Mouse (Mus musculus) kidney, postnatal 0 days (tissue): ENCODE results near the gene Gm2115. TPM values are rescaled to one million over a fixed set of nuclear protein-coding genes. Genes with fewer than 3 reads are reported as not detected.
A peak's percentile ranks its signal among the peaks of the same experiment; 100 is the strongest.

Experiments
- ATAC-seq: fragments of 200-750 bp; cut with Nextera tagmentation; replicated peaks from 2 replicates; pipeline ENCODE4 v1.8.0; 2017; ENCODE audit warnings: low read depth, moderate number of reproducible peaks, moderate TSS enrichment, moderate library complexity; ENCODE audit not compliant: low FRiP score
- DNase-seq: peaks from one replicate; pipeline ENCODE4 v3.0.0-alpha.2; 2016; ENCODE audit warnings: low spot score
- H3K27ac ChIP-seq: fragments of 300-500 bp; sonication (generic); 2 replicates; pipeline ENCODE4 v1.5.1; 2014; ENCODE audit warnings: mild to moderate bottlenecking
- H3K27me3 ChIP-seq: fragments of 300-500 bp; sonication (generic); 2 replicates; pipeline ENCODE4 v1.6.1; 2014; ENCODE audit warnings: low read length, mixed read lengths; ENCODE audit not compliant: insufficient read depth
- H3K36me3 ChIP-seq: fragments of 300-500 bp; sonication (generic); 2 replicates; pipeline ENCODE4 v1.6.1; 2014; ENCODE audit warnings: low read length, mixed read lengths; ENCODE audit not compliant: insufficient read depth
- H3K4me1 ChIP-seq: fragments of 300-500 bp; sonication (generic); replicated peaks from 2 replicates; pipeline ENCODE4 v1.6.1; 2014; ENCODE audit warnings: antibody characterized with exemption, low read length, mixed read lengths; ENCODE audit not compliant: insufficient read depth
- H3K4me2 ChIP-seq: fragments of 300-500 bp; sonication (generic); 2 replicates; pipeline ENCODE4 v1.6.1; 2014; ENCODE audit warnings: mild to moderate bottlenecking, low read length, moderate library complexity, mixed read lengths
- H3K4me3 ChIP-seq: fragments of 300-500 bp; sonication (generic); replicated peaks from 2 replicates; pipeline ENCODE4 v1.5.1; 2014; ENCODE audit warnings: low read depth, low read length
- H3K9ac ChIP-seq: fragments of 300-500 bp; sonication (generic); 2 replicates; pipeline ENCODE4 v1.6.1; 2014; ENCODE audit warnings: low read depth, low read length
- H3K9me3 ChIP-seq: fragments of 300-500 bp; sonication (generic); replicated peaks from 2 replicates; pipeline ENCODE4 v1.6.1; 2016; ENCODE audit warnings: low read length, inconsistent platforms, mixed read lengths
- CTCF ChIP-seq: IDR thresholded peaks from 2 replicates; pipeline ENCODE4 v1.5.1; 2016; ENCODE audit warnings: antibody characterized with exemption, low read depth, mild to moderate bottlenecking, moderate library complexity
- WGBS: fragments of 180-500 bp; shearing (Covaris S2); extraction: QIAGEN DNeasy Blood & Tissue Kit; methylation state at CpG from one replicate; pipeline ENCODE4 v1.1.7; 2014; 5-methylcytosine and 5-hydroxymethylcytosine counted together
- polyA plus RNA-seq: library from polyadenylated mRNA; unstranded; fragments of >200 nt; fragmentation: Nextera tagmentation; extraction: Ambion mirVana; gene quantifications from 2 replicates; pipeline ENCODE4 v1.2.1, GENCODE M21; 2015

Gm2115 gene
- 0.62 and 0.91 TPM in 2 replicates for polyA plus RNA-seq

DNA sequence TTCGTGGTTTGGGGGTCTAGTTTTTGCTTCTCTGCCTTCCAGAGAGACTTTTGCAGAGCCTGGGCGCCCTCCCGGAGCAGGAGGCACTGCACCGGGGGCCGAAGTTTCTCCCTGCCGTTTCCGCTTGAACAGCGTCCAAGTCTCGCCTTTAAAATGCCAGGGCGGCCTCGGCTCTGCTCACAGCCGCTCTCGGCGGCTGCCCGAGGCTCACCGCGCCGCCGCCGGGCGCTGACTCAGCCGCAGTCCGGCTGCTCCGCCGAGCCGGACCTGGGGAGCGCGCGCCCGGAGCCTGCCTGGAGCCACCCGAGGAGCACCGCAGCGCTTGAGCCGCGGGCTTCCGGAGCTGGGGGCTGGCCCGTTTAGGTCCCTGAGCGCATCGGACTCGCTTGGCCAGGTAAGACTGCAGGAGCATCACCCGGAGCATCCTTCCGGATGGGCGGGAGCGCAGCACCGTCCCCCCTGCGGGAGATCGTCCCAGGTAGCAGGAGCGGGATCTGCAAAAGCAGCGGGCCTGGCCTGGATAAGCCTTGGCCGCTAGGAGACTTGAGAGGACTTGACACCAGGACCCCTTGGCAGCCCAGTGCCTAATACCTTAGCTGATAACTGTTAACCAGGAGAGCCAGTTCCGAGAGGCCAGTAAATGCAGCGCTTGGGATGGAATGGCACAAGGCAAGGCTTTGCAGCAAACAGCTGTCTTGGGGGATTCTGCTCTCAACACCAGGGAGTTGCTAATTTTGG lies at the start of gene Gm2115:
Gm2115 (plus strand) TSS at position 159 of the 738 bp plus-strand sequence.
- peak; percentile 71; the same call in 1 of the 2 replicates for ATAC-seq
- Histone ChIP-seq H3K27ac (no peak within 1 kb of the TSS), H3K9ac (no peak within 1 kb of the TSS), H3K4me2 (peak within 1 kb of the TSS; percentile 69), H3K36me3 (no peaks in the 10 kb centered on the region), H3K27me3 (peaks cover 6% of the 10 kb centered on the region; the same call in 1 of the 2 replicates), H3K4me3 (peak within 1 kb of the TSS; percentile 32), H3K9me3 (no peaks in the 10 kb centered on the region), H3K4me1 (no peaks in the 10 kb centered on the region)
- WGBS, result 2% methylated on average over 52 of the region's 52 CpGs
- TF ChIP-seq CTCF, result no peak
- peak; percentile 50 for DNase-seq

DNA sequence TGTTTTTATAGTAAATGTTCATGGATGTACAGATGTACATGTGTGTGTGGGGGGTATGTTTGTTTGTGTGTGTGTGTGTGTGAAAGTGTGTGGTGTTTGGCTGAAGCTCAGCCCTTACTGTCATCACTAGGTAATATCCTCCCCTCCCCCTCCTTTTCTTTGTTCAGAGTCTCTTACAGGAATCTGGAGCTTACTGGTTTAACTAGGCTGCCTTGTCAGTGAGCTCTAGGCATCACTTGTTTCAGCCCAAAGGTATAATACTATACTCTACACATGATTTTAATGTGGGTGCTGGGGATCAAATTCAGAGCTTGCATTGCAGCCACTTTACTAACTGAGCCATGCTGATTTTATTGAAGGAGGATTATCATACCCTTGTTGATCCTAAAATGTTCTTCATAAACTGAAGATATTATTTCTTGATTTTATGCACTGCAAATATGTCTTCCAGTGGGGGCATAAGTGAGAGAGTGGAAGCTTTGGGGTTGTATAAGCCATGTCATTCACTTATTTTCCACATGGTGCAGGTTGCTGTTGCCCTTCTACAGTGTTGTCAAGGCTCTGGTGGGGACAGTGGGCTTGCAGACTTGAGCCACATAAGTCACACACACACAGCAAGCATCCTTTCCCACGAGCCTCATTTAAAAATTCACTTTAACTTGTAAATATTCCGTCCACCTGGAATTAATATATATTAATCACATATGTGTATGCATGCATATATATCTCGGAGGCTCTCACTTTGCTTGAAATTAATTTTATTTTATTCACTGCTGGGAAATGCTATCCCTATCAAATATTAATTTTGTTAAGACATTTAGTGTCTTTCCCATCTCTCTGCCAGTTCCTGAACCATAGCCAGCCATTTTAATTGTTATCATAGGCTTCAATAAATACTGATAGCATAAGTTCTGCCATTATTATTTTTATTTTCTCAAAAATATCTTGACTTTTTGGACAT lies 45.0 kb upstream of the Gm2115 start:
- Histone ChIP-seq H3K4me1 (no peaks in the 10 kb centered on the region), H3K27ac (no peak overlapping the region), H3K9ac (no peak overlapping the region), H3K4me3 (no peak overlapping the region), H3K9me3 (no peaks in the 10 kb centered on the region), H3K36me3 (no peaks in the 10 kb centered on the region), H3K4me2 (no peak overlapping the region), H3K27me3 (no peaks in the 10 kb centered on the region)
- 79% methylated on average over 3 of the region's 3 CpGs for WGBS
- no peak for TF ChIP-seq CTCF
- no peak for ATAC-seq
- DNase-seq, result no peak

GRCm38 (mm10) chr7:84486485-84486884 lies 42.3 kb upstream of the Gm2115 start:
- Histone ChIP-seq H3K9me3 (no peaks in the 10 kb centered on the region), H3K4me1 (no peaks in the 10 kb centered on the region), H3K27me3 (no peaks in the 10 kb centered on the region), H3K36me3 (no peaks in the 10 kb centered on the region), H3K4me2 (no peak overlapping the region), H3K4me3 (no peak overlapping the region), H3K9ac (no peak overlapping the region), H3K27ac (no peak overlapping the region)
- 35% methylated on average over 2 of the region's 2 CpGs for WGBS
- TF ChIP-seq CTCF, result no peak
- no peak for ATAC-seq
- DNase-seq, result peak; percentile 37

GRCm38 (mm10) chr7:84503163-84503562 lies 25.6 kb upstream of the Gm2115 start:
- ATAC-seq (no peak), DNase-seq (no peak)
- Histone ChIP-seq H3K9ac (no peak overlapping the region), H3K4me3 (no peak overlapping the region), H3K9me3 (no peaks in the 10 kb centered on the region), H3K36me3 (no peaks in the 10 kb centered on the region), H3K4me2 (no peak overlapping the region), H3K27me3 (no peaks in the 10 kb centered on the region), H3K27ac (no peak overlapping the region), H3K4me1 (no peaks in the 10 kb centered on the region)
- WGBS, result 97% methylated on average over 1 of the region's 1 CpGs
- TF ChIP-seq CTCF, result no peak

DNA sequence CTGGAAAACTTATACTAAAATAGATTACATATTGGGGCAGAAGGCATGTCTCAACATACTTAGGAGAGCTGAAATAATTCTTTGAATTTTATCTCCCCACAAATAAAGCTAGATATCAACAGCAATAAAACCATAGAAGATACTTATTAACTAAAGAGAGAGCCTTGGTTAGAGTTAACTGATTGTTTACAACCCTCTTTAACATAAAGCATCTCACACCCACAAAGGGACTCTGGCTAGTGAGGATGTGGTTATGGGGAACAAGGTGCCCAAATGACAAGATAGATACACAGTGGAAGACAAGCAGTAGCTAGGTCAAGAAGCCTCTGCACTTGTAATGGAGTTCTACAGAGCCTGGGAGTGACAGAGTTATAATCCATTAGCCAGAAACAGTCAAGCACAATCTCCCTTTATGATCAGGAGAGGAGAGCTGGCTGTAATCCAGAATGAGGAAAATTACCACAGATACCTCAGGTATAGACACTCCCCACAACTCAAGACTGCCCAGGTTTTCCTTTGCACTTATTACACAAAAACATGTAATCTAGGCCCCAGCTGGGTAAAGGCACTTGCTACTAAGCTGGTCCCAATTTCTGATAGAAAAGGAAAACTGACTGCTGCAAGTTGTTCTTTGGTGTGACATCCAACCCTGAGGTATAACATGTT lies 10.1 kb upstream of the Gm2115 start:
- TF ChIP-seq CTCF, result no peak
- H3K4me2 ChIP-seq, result no peak overlapping the region

GRCm38 (mm10) chr7:84521329-84521728 lies 7.4 kb upstream of the Gm2115 start:
- Histone ChIP-seq H3K27ac (no peak overlapping the region), H3K4me3 (no peak overlapping the region), H3K9ac (no peak overlapping the region), H3K4me2 (no peak overlapping the region), H3K9me3 (no peaks in the 10 kb centered on the region; the same call in 1 of the 2 replicates), H3K27me3 (no peaks in the 10 kb centered on the region), H3K36me3 (no peaks in the 10 kb centered on the region), H3K4me1 (no peaks in the 10 kb centered on the region)
- no peak for TF ChIP-seq CTCF
- DNase-seq (no peak), ATAC-seq (no peak)
- WGBS, result 72% methylated on average over 1 of the region's 1 CpGs

More for the DNA sequence above, 10.1 kb upstream of the Gm2115 start:
- H3K27me3 ChIP-seq, result no peaks in the 10 kb centered on the region
- no peaks in the 10 kb centered on the region for H3K36me3 ChIP-seq
- ATAC-seq (no peak), DNase-seq (no peak)
- H3K4me1 ChIP-seq, result no peaks in the 10 kb centered on the region
- H3K4me3 ChIP-seq, result no peak overlapping the region
- H3K27ac ChIP-seq, result no peak overlapping the region
- no peak overlapping the region for H3K9ac ChIP-seq
- no peaks in the 10 kb centered on the region; the same call in 1 of the 2 replicates for H3K9me3 ChIP-seq
